Mouse (Mus musculus) spleen, adult 2 months (tissue): ENCODE results near the gene Idi2.
"Not testable (repeated sequence)": the region's sequence is repeated elsewhere in the genome, so short reads cannot be mapped to it uniquely, and the experiment has no call there.

Source experiments
- CTCF ChIP-seq: fragments of 200-500 bp; IDR thresholded peaks from 2 replicates; pipeline ENCODE4 v1.5.1; 2011; ENCODE audit warnings: mild to moderate bottlenecking, inconsistent platforms; ENCODE audit not compliant: insufficient read depth, insufficient read length, insufficient replicate concordance; ENCODE audit errors: extremely low read depth
- POLR2A ChIP-seq: fragments of 200-500 bp; IDR thresholded peaks from 2 replicates; pipeline ENCODE4 v1.6.1; 2011; ENCODE audit warnings: low read depth, low read length, inconsistent platforms

DNA sequence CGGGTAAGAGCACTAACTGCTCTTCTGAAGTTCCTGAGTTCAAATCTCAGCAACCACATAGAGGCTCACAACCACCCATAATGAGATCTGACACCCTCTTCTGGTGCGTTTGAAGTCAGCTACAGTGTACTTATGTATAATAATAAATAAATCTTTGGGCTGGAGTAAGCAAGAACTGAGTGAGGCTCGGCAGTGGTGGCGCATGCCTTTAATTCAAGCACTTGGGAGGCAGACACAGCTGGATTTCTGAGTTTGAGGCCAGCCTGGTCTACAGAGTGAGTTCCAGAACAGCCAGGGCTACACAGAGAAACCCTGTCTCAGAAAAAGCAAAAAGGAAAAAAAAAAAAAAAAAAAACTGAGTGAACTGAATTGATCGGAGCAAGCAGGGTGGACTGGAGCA lies 44.6 kb downstream of the Idi2 start:
- not testable (repeated sequence) for TF ChIP-seq POLR2A, CTCF
